Mouse (Mus musculus) adrenal gland, adult 2 months (tissue): Measurements from ENCODE around the gene Parvb. TPM values are rescaled to one million over a fixed set of nuclear protein-coding genes. Genes with fewer than 3 reads are reported as not detected.
"Not testable (repeated sequence)": the region's sequence is repeated elsewhere in the genome, so short reads cannot be mapped to it uniquely, and the experiment has no call there.

Source experiments
- DNase-seq: peaks from one replicate; pipeline ENCODE4 v3.0.0; 2021
- polyA plus RNA-seq: library from polyadenylated mRNA; depleted of rRNA; stranded (reverse); fragments of >200 nt; gene quantifications from 2 replicates; pipeline ENCODE4 v1.2.3, GENCODE M21; 2012
- total RNA-seq, 2 experiments: library from RNA; stranded (reverse); gene quantifications; 2 replicates each; pipeline ENCODE4 v1.2.3; 2021

Parvb gene
- total and polyA plus RNA-seq, 3 experiments, result 9.4 to 19.2 (median 17.5) TPM

- DNase-seq, result no peak
Observed at GRCm38 (mm10) chr15:84256254-84256850, 24.5 kb downstream of the Parvb start.

- DNase-seq, result no peak
Observed at GRCm38 (mm10) chr15:84256864-84257263, 25.0 kb downstream of the Parvb start.

GRCm38 (mm10) chr15:84258602-84259355 lies 26.9 kb downstream of the Parvb start:
- DNase-seq, result peak; percentile 57

GRCm38 (mm10) chr15:84260123-84260822 lies 28.4 kb downstream of the Parvb start:
- peak; percentile 70 for DNase-seq

GRCm38 (mm10) chr15:84262630-84263029 lies 30.8 kb downstream of the Parvb start:
- DNase-seq, result no peak

GRCm38 (mm10) chr15:84263573-84263972 lies 31.7 kb downstream of the Parvb start:
- DNase-seq, result no peak

GRCm38 (mm10) chr15:84265141-84265540 lies 33.3 kb downstream of the Parvb start:
- DNase-seq, result peak; percentile 75

GRCm38 (mm10) chr15:84266290-84266689 lies 34.4 kb downstream of the Parvb start:
- no peak for DNase-seq

GRCm38 (mm10) chr15:84267720-84268260 lies 35.9 kb downstream of the Parvb start:
- DNase-seq, result peak; percentile 82

GRCm38 (mm10) chr15:84269107-84269633 lies 37.3 kb downstream of the Parvb start:
- DNase-seq, result peak; percentile 47

GRCm38 (mm10) chr15:84270032-84270431 lies 38.2 kb downstream of the Parvb start:
- no peak for DNase-seq

- DNase-seq, result no peak
Observed at GRCm38 (mm10) chr15:84270463-84270862, 38.6 kb downstream of the Parvb start.

- DNase-seq, result no peak
Observed at GRCm38 (mm10) chr15:84276066-84276465, 44.2 kb downstream of the Parvb start.

- DNase-seq, result no peak
Observed at GRCm38 (mm10) chr15:84278091-84278490, 46.2 kb downstream of the Parvb start.

GRCm38 (mm10) chr15:84278656-84279055 lies 46.8 kb downstream of the Parvb start:
- no peak for DNase-seq

- no peak for DNase-seq
Observed at GRCm38 (mm10) chr15:84280309-84280708, 48.5 kb downstream of the Parvb start.

- peak; percentile 79 for DNase-seq
Observed at GRCm38 (mm10) chr15:84280712-84281347, 49.0 kb downstream of the Parvb start.

- no peak for DNase-seq
Observed at GRCm38 (mm10) chr15:84282206-84283085, 50.6 kb downstream of the Parvb start.

- DNase-seq, result peak; percentile 44
Observed at GRCm38 (mm10) chr15:84284059-84284458, 52.2 kb downstream of the Parvb start.

- DNase-seq, result no peak
Observed at GRCm38 (mm10) chr15:84285453-84285852, 53.6 kb downstream of the Parvb start.

- not testable (repeated sequence) for DNase-seq
Observed at GRCm38 (mm10) chr15:84288953-84289352, 57.1 kb downstream of the Parvb start.
